Mouse (Mus musculus) myocyte (in vitro differentiated cells): ENCODE measurements around the gene Nemf. TPM values are rescaled to one million over a fixed set of nuclear protein-coding genes. Genes with fewer than 3 reads are reported as not detected.
A peak's percentile ranks its signal among the peaks of the same experiment; 100 is the strongest.
"Not testable (repeated sequence)": the region's sequence is repeated elsewhere in the genome, so short reads cannot be mapped to it uniquely, and the experiment has no call there.

Experiments used
- H3K27me3 ChIP-seq: one replicate; pipeline ENCODE4 v1.6.1; 2011; ENCODE audit not compliant: control insufficient read depth, insufficient read depth, insufficient read length
- H3K36me3 ChIP-seq: one replicate; pipeline ENCODE4 v1.6.1; 2011; ENCODE audit not compliant: control insufficient read depth, insufficient read depth
- H3K4me2 ChIP-seq: one replicate; pipeline ENCODE4 v1.6.1; 2011; ENCODE audit warnings: low read depth, control low read depth
- H3K4me3 ChIP-seq: one replicate; pipeline ENCODE4 v1.5.1; 2011; ENCODE audit warnings: mild to moderate bottlenecking, control low read depth, moderate library complexity
- H3K79me2 ChIP-seq: one replicate; pipeline ENCODE4 v1.6.1; 2011; ENCODE audit not compliant: control insufficient read depth, insufficient read depth
- H3ac ChIP-seq: one replicate; pipeline ENCODE4 v1.6.1; 2011; ENCODE audit not compliant: control insufficient read depth, insufficient read length
- CEBPB ChIP-seq: IDR thresholded peaks from 2 replicates; pipeline ENCODE4 v1.6.1; 2011; ENCODE audit warnings: mild to moderate bottlenecking, moderate library complexity; ENCODE audit not compliant: poor library complexity, insufficient read depth, severe bottlenecking
- E2F4 ChIP-seq: IDR thresholded peaks from one replicate; pipeline ENCODE4 v1.6.1; 2011; ENCODE audit warnings: mild to moderate bottlenecking, control low read depth, moderate library complexity; ENCODE audit not compliant: insufficient read depth
- MAX ChIP-seq: IDR thresholded peaks from one replicate; pipeline ENCODE4 v1.6.1; 2011; ENCODE audit warnings: low read depth, mild to moderate bottlenecking, control low read depth
- MYOD1 ChIP-seq, 3 experiments: IDR thresholded peaks; one replicate each; pipeline ENCODE4 v1.6.1; 2011; ENCODE audit warnings: control low read depth in 2 of 3, low read depth in 2 of 3, mild to moderate bottlenecking in 2 of 3, moderate library complexity in 1 of 3; ENCODE audit not compliant: insufficient read length in 2 of 3, control insufficient read depth in 1 of 3
- MYOG ChIP-seq, 3 experiments: IDR thresholded peaks; one replicate each; pipeline ENCODE4 v1.6.1; 2011; ENCODE audit warnings: control low read depth in 2 of 3, low read depth in 2 of 3, mild to moderate bottlenecking in 2 of 3; ENCODE audit not compliant: insufficient read length in 2 of 3, control insufficient read depth in 1 of 3, insufficient read depth in 1 of 3
- POLR2A ChIP-seq: IDR thresholded peaks from one replicate; pipeline ENCODE4 v1.6.1; 2011; ENCODE audit warnings: low read depth, mild to moderate bottlenecking, control low read depth, moderate library complexity; ENCODE audit not compliant: insufficient read length
- POLR2AphosphoS2 ChIP-seq: IDR thresholded peaks from one replicate; pipeline ENCODE4 v1.6.1; 2011; ENCODE audit warnings: low read depth, control low read depth; ENCODE audit not compliant: insufficient read length
- REST ChIP-seq: IDR thresholded peaks from one replicate; pipeline ENCODE4 v1.6.1; 2011; ENCODE audit warnings: mild to moderate bottlenecking, control low read depth, moderate library complexity; ENCODE audit not compliant: insufficient read depth, insufficient read length
- SRF ChIP-seq: IDR thresholded peaks from one replicate; pipeline ENCODE4 v1.6.1; 2011; ENCODE audit warnings: low read depth; ENCODE audit not compliant: control insufficient read depth, insufficient read length
- TCF12 ChIP-seq: IDR thresholded peaks from one replicate; pipeline ENCODE4 v1.6.1; 2011; ENCODE audit warnings: mild to moderate bottlenecking, control low read depth; ENCODE audit not compliant: poor library complexity, insufficient read depth, severe bottlenecking
- TCF3 ChIP-seq: IDR thresholded peaks from one replicate; pipeline ENCODE4 v1.6.1; 2011; ENCODE audit warnings: low read depth, control low read depth; ENCODE audit not compliant: insufficient read length
- USF1 ChIP-seq: IDR thresholded peaks from one replicate; pipeline ENCODE4 v1.6.1; 2011; ENCODE audit warnings: low read depth, mild to moderate bottlenecking, control low read depth, moderate library complexity
- polyA plus RNA-seq: library from polyadenylated mRNA; unstranded; fragments of >200 nt; fragmentation: generic; extraction: Trizol; gene quantifications from one replicate; pipeline ENCODE4 v1.2.1, GENCODE M21; 2012; ENCODE audit warnings: missing spikeins

The Nemf gene
- polyA plus RNA-seq, 1 experiment: 6.8 TPM

- H3K4me2 ChIP-seq: peak overlapping the region; percentile 1
- no peaks in the 10 kb centered on the region for H3K36me3 ChIP-seq
- TF ChIP-seq SRF: no peak
- TF ChIP-seq CEBPB: 0 out of 2 replicates have a peak, but pooled peaks have one; percentile 7
- H3K4me3 ChIP-seq: no peak overlapping the region
- H3K27me3 ChIP-seq: no peaks in the 10 kb centered on the region
- no peaks in the 10 kb centered on the region for H3K79me2 ChIP-seq
- H3ac ChIP-seq: no peak overlapping the region
These were observed 28.7 kb upstream of the Nemf start for GRCm38 (mm10) chr12:69385542-69386280.

DNA sequence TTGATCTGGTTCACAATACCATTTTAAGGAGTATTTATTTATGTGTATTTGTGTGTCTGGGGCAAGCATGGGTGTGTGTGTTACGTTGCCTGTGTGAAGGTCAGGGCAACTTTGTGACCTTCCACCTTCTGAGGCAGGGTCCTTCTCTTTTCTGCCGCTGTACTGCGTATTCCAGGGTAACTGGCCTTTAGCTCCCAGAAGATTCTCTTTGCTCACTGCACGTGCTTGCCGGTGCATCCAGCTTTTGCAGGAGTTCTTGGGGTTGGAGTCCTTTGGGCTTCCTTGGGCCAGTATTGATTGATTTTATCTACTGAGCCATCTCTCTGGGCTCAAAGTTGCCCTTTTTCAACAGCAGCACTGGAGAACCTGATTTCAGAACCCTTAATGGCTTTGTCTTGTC is 27.6 kb upstream of the Nemf start:
- Histone ChIP-seq H3K27me3 (no peaks in the 10 kb centered on the region), H3K36me3 (no peaks in the 10 kb centered on the region), H3ac (no peak overlapping the region), H3K79me2 (no peaks in the 10 kb centered on the region), H3K4me2 (no peak overlapping the region), H3K4me3 (no peak overlapping the region)
- TF ChIP-seq SRF (no peak), USF1 (no peak), POLR2AphosphoS2 (no peak), TCF12 (no peak), REST (no peak)

GRCm38 (mm10) chr12:69382880-69383279 is 25.9 kb upstream of the Nemf start:
- Histone ChIP-seq H3K4me3 (no peak overlapping the region), H3ac (no peak overlapping the region), H3K27me3 (no peaks in the 10 kb centered on the region), H3K4me2 (no peak overlapping the region), H3K36me3 (peaks cover 5% of the 10 kb centered on the region), H3K79me2 (peaks cover under 1% of the 10 kb centered on the region)
- TF ChIP-seq TCF12 (no peak), MYOD1 (IDR thresholded peaks at IDR 0.05; ENCODE audit: control insufficient read depth in 1 of 3, insufficient read length in 2 of 3, low read depth in 2 of 3) (no peak), SRF (no peak), TCF3 (no peak), USF1 (no peak), REST (no peak)

DNA sequence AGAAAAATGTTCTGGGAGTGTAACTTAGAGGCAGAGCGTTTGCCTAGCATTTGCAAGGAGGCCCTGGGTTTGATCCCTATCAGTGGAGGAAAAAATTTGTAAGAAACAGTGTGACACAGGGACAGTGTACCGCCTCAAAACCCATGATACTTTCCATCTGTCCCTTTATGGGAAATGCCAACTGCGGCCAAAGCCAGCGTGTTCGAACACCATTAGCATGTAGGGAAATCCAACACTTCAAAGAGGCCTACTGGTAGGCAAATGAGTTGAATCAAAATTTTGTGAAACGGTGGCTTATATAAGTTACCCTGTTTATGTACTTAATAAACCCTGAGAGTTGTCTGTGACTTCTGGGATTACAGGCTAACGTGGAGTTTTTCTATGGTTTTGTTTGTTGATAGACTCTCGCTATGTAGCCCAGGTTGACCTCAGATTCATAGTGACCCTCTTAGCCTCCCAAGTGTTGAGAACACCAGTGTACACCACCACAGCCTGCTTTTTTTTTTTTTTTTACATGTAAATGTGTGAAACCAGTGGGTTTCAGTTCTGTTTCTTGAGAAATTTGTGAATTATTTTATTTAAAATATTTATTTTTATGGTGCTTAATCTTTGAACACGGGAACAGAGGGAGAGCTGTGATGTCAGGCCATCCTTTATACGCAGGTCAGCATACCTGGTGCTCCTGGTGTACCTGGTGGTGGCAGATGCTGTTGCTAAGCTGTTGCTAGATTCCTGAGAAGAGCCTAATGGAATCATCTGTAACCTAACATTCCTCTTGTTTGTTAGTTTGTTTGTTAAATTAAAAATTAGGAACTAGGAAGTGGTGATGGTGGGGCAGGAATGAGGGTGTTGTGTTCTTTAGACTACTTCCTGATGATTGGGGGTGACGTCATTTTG is 21.8 kb upstream of the Nemf start:
- no peaks in the 10 kb centered on the region for H3K27me3 ChIP-seq
- H3K4me2 ChIP-seq: no peak overlapping the region
- H3ac ChIP-seq: no peak overlapping the region
- no peak overlapping the region for H3K4me3 ChIP-seq
- H3K36me3 ChIP-seq: peaks cover 30% of the 10 kb centered on the region
- peaks cover 41% of the 10 kb centered on the region for H3K79me2 ChIP-seq
- TF ChIP-seq SRF: no peak
- no peak for TF ChIP-seq TCF12
- no peak for TF ChIP-seq REST
- TF ChIP-seq USF1: no peak
- no peak for TF ChIP-seq MYOD1 (IDR thresholded peaks at IDR 0.05; ENCODE audit: control insufficient read depth in 1 of 3, insufficient read length in 2 of 3, low read depth in 2 of 3)
- TF ChIP-seq CEBPB: no peak
- TF ChIP-seq E2F4: no peak
- TF ChIP-seq TCF3: no peak
- no peak for TF ChIP-seq POLR2AphosphoS2
- no peak for TF ChIP-seq MAX
- TF ChIP-seq MYOG (IDR thresholded peaks at IDR 0.05; ENCODE audit: control insufficient read depth in 1 of 3, insufficient read depth in 1 of 3, insufficient read length in 2 of 3, low read depth in 2 of 3): no peak
- no peak for TF ChIP-seq POLR2A

- H3K4me3 ChIP-seq, H3K4me2 ChIP-seq, H3K27me3 ChIP-seq, H3ac ChIP-seq: not testable (repeated sequence)
- Histone ChIP-seq H3K79me2 (peaks cover 53% of the 10 kb centered on the region), H3K36me3 (peaks cover 30% of the 10 kb centered on the region)
These were observed 20.7 kb upstream of the Nemf start for GRCm38 (mm10) chr12:69377636-69378035.

- H3K4me2 ChIP-seq: no peak overlapping the region
These were observed 20.2 kb upstream of the Nemf start for GRCm38 (mm10) chr12:69377188-69377587.

More at GRCm38 (mm10) chr12:69377188-69377587, 20.2 kb upstream of the Nemf start:
- peaks cover 30% of the 10 kb centered on the region for H3K36me3 ChIP-seq
- H3K27me3 ChIP-seq: no peaks in the 10 kb centered on the region
- no peak overlapping the region for H3ac ChIP-seq
- no peak overlapping the region for H3K4me3 ChIP-seq
- peaks cover 54% of the 10 kb centered on the region for H3K79me2 ChIP-seq
- TF ChIP-seq POLR2AphosphoS2 (no peak), CEBPB (no peak), REST (no peak), TCF3 (no peak), TCF12 (no peak), MYOD1 (IDR thresholded peaks at IDR 0.05; ENCODE audit: control insufficient read depth in 1 of 3, insufficient read length in 2 of 3, low read depth in 2 of 3) (no peak), E2F4 (no peak), MYOG (IDR thresholded peaks at IDR 0.05; ENCODE audit: control insufficient read depth in 1 of 3, insufficient read depth in 1 of 3, insufficient read length in 2 of 3, low read depth in 2 of 3) (no peak), USF1 (no peak), POLR2A (no peak), MAX (no peak)
